Mouse (Mus musculus) heart, postnatal 0 days (tissue): Measurements from ENCODE around the gene Swi5.

Experiments
- CTCF ChIP-seq: IDR thresholded peaks from 2 replicates; pipeline ENCODE4 v1.5.1; 2016; ENCODE audit warnings: antibody characterized with exemption, control low read depth, low read depth
- EP300 ChIP-seq: IDR thresholded peaks from 2 replicates; pipeline ENCODE4 v1.6.1; 2016; ENCODE audit warnings: antibody characterized with exemption, low read depth

- TF ChIP-seq CTCF (peak; percentile 41), EP300 (no peak)
Measured at GRCm38 (mm10) chr2:32236760-32237487, 51.0 kb downstream of the Swi5 start.
